Mouse (Mus musculus) testis, adult 2 months (tissue): ENCODE data around the gene Cacng5.

Source experiments
- CTCF ChIP-seq: fragments of 200-500 bp; IDR thresholded peaks from 2 replicates; pipeline ENCODE4 v1.5.1; 2012; ENCODE audit warnings: low read depth, mild to moderate bottlenecking, inconsistent platforms, low read length, moderate library complexity; ENCODE audit not compliant: control insufficient read depth, insufficient read depth, insufficient replicate concordance
- POLR2A ChIP-seq: fragments of 200-500 bp; IDR thresholded peaks from 2 replicates; pipeline ENCODE4 v1.6.1; 2012; ENCODE audit warnings: low read depth, mild to moderate bottlenecking, inconsistent platforms, low read length, moderate library complexity; ENCODE audit not compliant: control insufficient read depth

- TF ChIP-seq CTCF (no peak), POLR2A (no peak)
Measured at GRCm38 (mm10) chr11:107914634-107915226, at the start of gene Cacng5.
